Mouse (Mus musculus) lung, postnatal 14 days (tissue): Measurements from ENCODE around the gene Sept3.
A peak's percentile ranks its signal among the peaks of the same experiment; 100 is the strongest.

Experiments used
- DNase-seq: peaks from one replicate; pipeline ENCODE4 v3.0.0; 2021

The Sept3 gene

GRCm38 (mm10) chr15:82272295-82272694 is 2.4 kb upstream of the Sept3 start:
- DNase-seq: no peak

GRCm38 (mm10) chr15:82274927-82275901 is 521 bp downstream of the Sept3 start:
- no peak for DNase-seq

GRCm38 (mm10) chr15:82277591-82277990 is 2.9 kb downstream of the Sept3 start:
- no peak for DNase-seq

GRCm38 (mm10) chr15:82280638-82281037 is 5.9 kb downstream of the Sept3 start:
- no peak for DNase-seq

- DNase-seq: no peak
Observed at GRCm38 (mm10) chr15:82286157-82286556, 11.5 kb downstream of the Sept3 start.

- DNase-seq: no peak
Observed at GRCm38 (mm10) chr15:82290252-82290651, 15.6 kb downstream of the Sept3 start.

GRCm38 (mm10) chr15:82292851-82293250 is 18.2 kb downstream of the Sept3 start:
- no peak for DNase-seq

- no peak for DNase-seq
Observed at GRCm38 (mm10) chr15:82293271-82293711, 18.6 kb downstream of the Sept3 start.

- no peak for DNase-seq
Observed at GRCm38 (mm10) chr15:82294059-82294458, 19.4 kb downstream of the Sept3 start.

GRCm38 (mm10) chr15:82298764-82299561 is 24.3 kb downstream of the Sept3 start, which contains the start of gene Wbp2nl:
Gene Wbp2nl, plus strand, starts transcription at chr15:82298954.
- no peak for DNase-seq

GRCm38 (mm10) chr15:82307107-82307506 is 32.4 kb downstream of the Sept3 start:
- no peak for DNase-seq

- DNase-seq: no peak
Observed at GRCm38 (mm10) chr15:82308416-82308815, 33.7 kb downstream of the Sept3 start.

- DNase-seq: no peak
Observed at GRCm38 (mm10) chr15:82317839-82318238, 43.1 kb downstream of the Sept3 start.

GRCm38 (mm10) chr15:82319613-82320012 is 44.9 kb downstream of the Sept3 start:
- DNase-seq: no peak

GRCm38 (mm10) chr15:82322195-82322594 is 47.5 kb downstream of the Sept3 start:
- no peak for DNase-seq

GRCm38 (mm10) chr15:82325382-82325781 is 50.7 kb downstream of the Sept3 start:
- no peak for DNase-seq

GRCm38 (mm10) chr15:82335194-82335593 is 60.5 kb downstream of the Sept3 start:
- no peak for DNase-seq

- no peak for DNase-seq
Observed at GRCm38 (mm10) chr15:82336629-82337028, 61.9 kb downstream of the Sept3 start.

GRCm38 (mm10) chr15:82337875-82338274 is 63.2 kb downstream of the Sept3 start:
- no peak for DNase-seq

- DNase-seq: peak; percentile 96
Observed at GRCm38 (mm10) chr15:82338593-82339112, 64.0 kb downstream of the Sept3 start, which contains the start of the genes Naga, Pheta2 and Smdt1. Gene Naga, minus strand, starts transcription at chr15:82338925. Gene Pheta2, plus strand, starts transcription at chr15:82338942. Gene Smdt1, plus strand, starts transcription at chr15:82338959.

GRCm38 (mm10) chr15:82339150-82339549 is 64.5 kb downstream of the Sept3 start:
- DNase-seq: no peak

- DNase-seq: no peak
Observed at GRCm38 (mm10) chr15:82339634-82340254, 65.1 kb downstream of the Sept3 start.
